Mouse (Mus musculus) lung, postnatal 0 days (tissue): ENCODE data around the gene Etnk2.
A peak's percentile ranks its signal among the peaks of the same experiment; 100 is the strongest.

ENCODE experiments used
- CTCF ChIP-seq: IDR thresholded peaks from 2 replicates; pipeline ENCODE4 v1.5.1; 2016; ENCODE audit warnings: antibody characterized with exemption, mild to moderate bottlenecking
- EP300 ChIP-seq: IDR thresholded peaks from 2 replicates; pipeline ENCODE4 v1.6.1; 2016; ENCODE audit warnings: antibody characterized with exemption, mild to moderate bottlenecking, control low read depth

- TF ChIP-seq CTCF (no peak), EP300 (peak; percentile 74)
These were observed 43.2 kb downstream of the Etnk2 start for GRCm38 (mm10) chr1:133406614-133407013.
